Mouse (Mus musculus) forebrain, embryonic 11.5 days (tissue): Measurements from ENCODE around the gene Cdh11. TPM values are rescaled to one million over a fixed set of nuclear protein-coding genes. Genes with fewer than 3 reads are reported as not detected.
A peak's percentile ranks its signal among the peaks of the same experiment; 100 is the strongest.

ENCODE experiments used
- ATAC-seq: fragments of 200-750 bp; cut with Nextera tagmentation; replicated peaks from 2 replicates; pipeline ENCODE4 v1.8.0; 2017; ENCODE audit warnings: moderate TSS enrichment; ENCODE audit not compliant: low FRiP score
- DNase-seq: peaks from one replicate; pipeline ENCODE4 v3.0.0-alpha.2; 2017; ENCODE audit warnings: low spot score
- H3K27ac ChIP-seq: fragments of 300-500 bp; sonication (generic); 2 replicates; pipeline ENCODE4 v1.5.1; 2014; ENCODE audit warnings: low read depth, low read length
- H3K27me3 ChIP-seq: fragments of 300-500 bp; sonication (generic); 2 replicates; pipeline ENCODE4 v1.6.1; 2014; ENCODE audit warnings: mild to moderate bottlenecking, low read length, mixed read lengths; ENCODE audit not compliant: control insufficient read depth, insufficient read depth
- H3K36me3 ChIP-seq: fragments of 300-500 bp; sonication (generic); 2 replicates; pipeline ENCODE4 v1.6.1; 2014; ENCODE audit warnings: mild to moderate bottlenecking, low read length, moderate library complexity, mixed read lengths; ENCODE audit not compliant: control insufficient read depth, insufficient read depth
- H3K4me1 ChIP-seq: fragments of 300-500 bp; sonication (generic); replicated peaks from 2 replicates; pipeline ENCODE4 v1.6.1; 2014; ENCODE audit warnings: low read length, mixed read lengths; ENCODE audit not compliant: control insufficient read depth, insufficient read depth
- H3K4me2 ChIP-seq: fragments of 300-500 bp; sonication (generic); 2 replicates; pipeline ENCODE4 v1.6.1; 2014; ENCODE audit warnings: low read depth, mild to moderate bottlenecking, low read length, moderate library complexity, mixed read lengths; ENCODE audit not compliant: severe bottlenecking
- H3K4me3 ChIP-seq: fragments of 300-500 bp; sonication (generic); 2 replicates; pipeline ENCODE4 v1.5.1; 2014; ENCODE audit warnings: low read depth, low read length
- H3K9ac ChIP-seq: fragments of 300-500 bp; sonication (generic); 2 replicates; pipeline ENCODE4 v1.6.1; 2014; ENCODE audit warnings: low read length
- H3K9me3 ChIP-seq: fragments of 300-500 bp; sonication (generic); 2 replicates; pipeline ENCODE4 v1.6.1; 2016; ENCODE audit warnings: low read length, mixed read lengths; ENCODE audit not compliant: control insufficient read depth
- WGBS: fragments of 180-500 bp; shearing (Covaris S2); extraction: QIAGEN DNeasy Blood & Tissue Kit; methylation state at CpG from one replicate; pipeline ENCODE4 v1.1.7; 2014; 5-methylcytosine and 5-hydroxymethylcytosine counted together
- polyA plus RNA-seq: library from polyadenylated mRNA; unstranded; fragments of >200 nt; fragmentation: Nextera tagmentation; extraction: Ambion mirVana; gene quantifications from 2 replicates; pipeline ENCODE4 v1.2.1, GENCODE M21; 2014

The Cdh11 gene
- polyA plus RNA-seq, 1 experiment from 2014 or later, result 74.5 TPM

DNA sequence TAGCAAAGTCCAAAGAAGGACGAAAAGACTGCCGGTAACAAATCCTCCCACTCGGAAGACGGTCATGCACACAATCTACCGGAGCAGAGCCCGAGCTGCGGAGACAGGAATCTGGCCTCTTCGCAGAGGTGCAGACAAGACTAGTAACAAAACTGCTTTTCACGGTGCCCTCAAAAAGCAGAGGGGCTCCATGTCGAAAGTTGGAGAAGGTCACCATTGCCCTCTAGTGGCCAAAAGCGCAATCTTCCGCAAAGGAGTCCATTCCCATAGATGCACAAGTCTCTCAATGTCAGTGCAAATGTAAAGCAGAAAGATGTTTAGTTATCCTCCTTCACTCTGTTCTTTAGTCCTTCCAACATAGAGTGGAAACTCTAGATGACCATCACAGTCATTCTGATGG lies 4.5 kb downstream of the Cdh11 start:
- Histone ChIP-seq H3K27me3 (no peaks in the 10 kb centered on the region), H3K9me3 (no peaks in the 10 kb centered on the region), H3K4me1 (peaks cover 4% of the 10 kb centered on the region; the same call in 1 of the 2 replicates), H3K9ac (peak overlapping the region; percentile 9; the same call in 1 of the 2 replicates), H3K36me3 (no peaks in the 10 kb centered on the region), H3K27ac (no peak overlapping the region), H3K4me3 (peak overlapping the region; percentile 21), H3K4me2 (peak overlapping the region; percentile 48; the same call in 1 of the 2 replicates)
- DNase-seq (peak; percentile 89), ATAC-seq (peak; percentile 2; the same call in 1 of the 2 replicates)
- WGBS, result under 1% methylated on average over 12 of the region's 12 CpGs

DNA sequence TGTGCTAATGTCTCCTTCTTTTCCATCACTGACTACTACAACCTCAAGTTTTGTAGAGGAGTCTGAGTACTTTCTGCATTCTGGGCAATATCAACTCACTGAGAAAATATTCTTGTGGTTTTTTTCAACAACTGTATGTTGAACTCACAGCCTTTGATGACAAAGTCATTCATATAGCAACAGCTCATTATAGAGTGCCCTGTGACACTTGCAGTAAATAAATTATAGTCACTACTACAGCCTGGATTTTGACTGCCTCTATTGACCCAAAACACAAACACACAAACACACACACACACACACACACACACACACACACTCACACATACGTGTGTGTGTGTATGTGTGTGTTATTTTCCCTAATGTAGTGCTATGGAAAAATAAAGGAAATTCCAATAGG lies 10.8 kb downstream of the Cdh11 start:
- ATAC-seq (no peak), DNase-seq (no peak)
- Histone ChIP-seq H3K27me3 (no peaks in the 10 kb centered on the region), H3K27ac (no peak overlapping the region), H3K9ac (no peak overlapping the region), H3K4me1 (no peaks in the 10 kb centered on the region; the same call in 1 of the 2 replicates), H3K4me3 (no peak overlapping the region), H3K36me3 (no peaks in the 10 kb centered on the region), H3K4me2 (no peak overlapping the region), H3K9me3 (no peaks in the 10 kb centered on the region)
- 92% methylated on average over 1 of the region's 1 CpGs for WGBS

DNA sequence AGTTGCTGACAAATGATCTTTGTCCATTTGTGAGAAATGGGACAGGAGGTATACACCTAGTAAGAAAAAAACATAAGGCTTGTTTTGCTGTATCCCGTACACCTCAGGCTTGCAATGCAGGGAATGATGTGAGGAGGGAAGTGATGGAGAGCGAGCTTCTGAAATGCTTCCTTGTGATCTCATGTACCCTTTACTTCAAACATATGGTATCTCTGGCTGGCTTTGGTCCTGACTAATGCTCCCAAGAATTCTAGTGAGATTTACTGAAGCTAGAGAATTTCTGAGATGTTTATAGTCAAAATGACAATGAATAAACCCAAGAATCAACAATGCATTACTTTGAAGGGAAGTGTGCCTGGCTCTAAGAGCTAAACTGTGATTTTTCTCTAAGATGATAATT lies 14.0 kb downstream of the Cdh11 start:
- no peaks in the 10 kb centered on the region for H3K9me3 ChIP-seq
- WGBS, result 90% methylated on average over 2 of the region's 2 CpGs
- H3K27me3 ChIP-seq, result no peaks in the 10 kb centered on the region
- H3K4me3 ChIP-seq, result no peak overlapping the region
- no peak for DNase-seq
- H3K4me1 ChIP-seq, result 0 out of 2 replicates have a peak, but pooled peaks cover 2% of the 10 kb centered on the region
- no peak overlapping the region for H3K4me2 ChIP-seq
- no peak for ATAC-seq
- no peaks in the 10 kb centered on the region for H3K36me3 ChIP-seq
- no peak overlapping the region for H3K27ac ChIP-seq
- no peak overlapping the region for H3K9ac ChIP-seq

DNA sequence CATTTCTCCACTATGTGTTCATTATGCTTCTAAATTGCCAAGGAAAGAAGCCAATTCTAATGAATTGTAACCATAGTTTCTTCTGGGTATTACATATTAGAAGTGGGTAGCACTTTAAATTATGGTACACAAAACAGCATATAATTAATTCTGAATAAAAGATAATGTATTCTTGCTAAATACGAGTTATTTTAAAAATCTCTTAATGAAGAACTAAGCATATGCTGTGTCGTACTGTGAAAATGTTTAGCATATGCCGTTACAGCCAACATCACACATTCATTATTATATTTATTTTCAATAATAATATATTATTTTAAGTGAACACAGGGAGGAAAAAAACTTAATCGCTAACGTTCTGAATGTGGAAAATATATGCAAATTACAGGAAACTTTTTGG lies 31.6 kb downstream of the Cdh11 start:
- H3K4me1 ChIP-seq, result no peaks in the 10 kb centered on the region
- no peaks in the 10 kb centered on the region for H3K36me3 ChIP-seq
- no peak overlapping the region for H3K4me3 ChIP-seq
- DNase-seq (no peak), ATAC-seq (no peak)
- H3K9ac ChIP-seq, result no peak overlapping the region
- H3K9me3 ChIP-seq, result no peaks in the 10 kb centered on the region
- H3K27ac ChIP-seq, result no peak overlapping the region
- no peak overlapping the region for H3K4me2 ChIP-seq
- 92% methylated on average over 5 of the region's 5 CpGs for WGBS
- no peaks in the 10 kb centered on the region for H3K27me3 ChIP-seq

DNA sequence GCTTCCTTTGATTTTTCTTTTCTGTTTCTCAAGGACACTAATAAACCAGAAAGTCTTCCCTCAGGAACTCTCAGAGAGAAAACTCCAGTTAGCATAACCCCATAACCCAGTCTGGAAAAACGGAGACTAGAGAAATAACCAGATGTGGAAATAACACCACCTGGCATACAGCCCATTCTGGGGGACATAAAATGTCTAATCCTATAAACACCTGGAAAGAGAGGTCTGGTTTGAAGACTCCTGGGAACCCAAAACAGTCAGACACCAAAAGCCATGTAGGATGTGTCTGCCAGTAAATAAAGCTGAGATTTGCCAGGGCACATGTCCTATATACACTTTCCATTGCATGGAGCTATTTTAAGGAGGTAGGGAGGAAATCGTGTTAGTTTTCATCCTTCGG lies 42.5 kb downstream of the Cdh11 start:
- H3K4me3 ChIP-seq, result no peak overlapping the region
- H3K9ac ChIP-seq, result no peak overlapping the region
- no peak for DNase-seq
- H3K4me2 ChIP-seq, result no peak overlapping the region
- H3K27ac ChIP-seq, result no peak overlapping the region
- no peaks in the 10 kb centered on the region for H3K27me3 ChIP-seq
- no peaks in the 10 kb centered on the region for H3K9me3 ChIP-seq
- 85% methylated on average over 3 of the region's 3 CpGs for WGBS
- H3K36me3 ChIP-seq, result no peaks in the 10 kb centered on the region
- no peak for ATAC-seq
- peaks cover 1% of the 10 kb centered on the region; the same call in 1 of the 2 replicates for H3K4me1 ChIP-seq

DNA sequence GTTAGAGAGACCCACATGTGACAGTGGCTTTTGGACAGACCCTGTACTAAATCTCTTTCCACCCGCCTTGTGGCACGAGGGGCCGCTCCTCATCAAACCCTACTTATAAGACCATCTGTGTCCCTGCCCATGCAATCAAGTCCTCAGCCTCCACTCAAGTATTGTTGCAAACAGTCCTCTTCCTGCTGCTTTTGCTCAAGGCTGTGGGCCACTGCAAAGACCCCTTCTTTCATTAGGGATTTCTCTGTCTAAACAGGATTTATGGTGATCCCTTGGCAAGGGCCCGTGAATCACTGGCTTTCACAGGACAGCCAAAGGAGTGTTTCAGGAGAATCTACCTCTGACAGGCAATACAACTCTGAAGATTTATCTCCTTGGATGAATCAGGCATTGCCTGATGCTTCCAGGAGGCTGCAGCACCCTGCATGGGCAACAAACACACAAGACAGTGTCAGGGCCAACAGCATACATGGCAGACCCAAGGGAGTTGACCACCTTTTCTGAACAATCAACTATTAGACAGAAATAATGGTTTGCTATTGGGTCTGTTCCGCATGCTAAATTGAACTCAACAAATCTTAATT lies 43.3 kb downstream of the Cdh11 start:
- Histone ChIP-seq H3K27ac (no peak overlapping the region), H3K9me3 (no peaks in the 10 kb centered on the region), H3K4me2 (no peak overlapping the region), H3K4me3 (no peak overlapping the region), H3K4me1 (peaks cover 1% of the 10 kb centered on the region; the same call in 1 of the 2 replicates), H3K27me3 (no peaks in the 10 kb centered on the region), H3K9ac (no peak overlapping the region), H3K36me3 (no peaks in the 10 kb centered on the region)
- no peak for DNase-seq
- no peak for ATAC-seq
- 90% methylated on average over 5 of the region's 5 CpGs for WGBS

DNA sequence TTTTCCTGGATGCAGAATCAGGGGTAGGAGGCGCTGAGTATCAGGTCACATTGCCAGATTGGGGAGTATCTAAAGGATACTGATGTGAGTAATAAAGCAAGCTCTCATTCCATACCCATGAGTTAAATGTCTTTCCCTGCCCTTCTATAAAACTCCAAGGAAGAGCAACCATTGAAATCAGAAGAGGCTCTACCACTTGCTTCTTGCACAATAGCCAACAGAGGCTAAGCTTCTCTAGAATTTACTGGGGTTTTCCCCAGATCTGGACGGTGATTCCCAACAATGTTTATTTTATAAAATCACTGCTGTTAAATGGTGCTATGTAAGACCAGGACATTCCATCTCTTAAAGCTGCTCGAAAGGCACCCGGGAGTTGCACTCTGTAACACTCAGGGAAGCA lies 44.5 kb downstream of the Cdh11 start:
- Histone ChIP-seq H3K4me2 (no peak overlapping the region), H3K9ac (no peak overlapping the region), H3K4me3 (no peak overlapping the region), H3K36me3 (no peaks in the 10 kb centered on the region), H3K4me1 (peaks cover 1% of the 10 kb centered on the region; the same call in 1 of the 2 replicates), H3K27ac (no peak overlapping the region), H3K9me3 (no peaks in the 10 kb centered on the region), H3K27me3 (no peaks in the 10 kb centered on the region)
- 90% methylated on average over 4 of the region's 4 CpGs for WGBS
- DNase-seq (no peak), ATAC-seq (no peak)

DNA sequence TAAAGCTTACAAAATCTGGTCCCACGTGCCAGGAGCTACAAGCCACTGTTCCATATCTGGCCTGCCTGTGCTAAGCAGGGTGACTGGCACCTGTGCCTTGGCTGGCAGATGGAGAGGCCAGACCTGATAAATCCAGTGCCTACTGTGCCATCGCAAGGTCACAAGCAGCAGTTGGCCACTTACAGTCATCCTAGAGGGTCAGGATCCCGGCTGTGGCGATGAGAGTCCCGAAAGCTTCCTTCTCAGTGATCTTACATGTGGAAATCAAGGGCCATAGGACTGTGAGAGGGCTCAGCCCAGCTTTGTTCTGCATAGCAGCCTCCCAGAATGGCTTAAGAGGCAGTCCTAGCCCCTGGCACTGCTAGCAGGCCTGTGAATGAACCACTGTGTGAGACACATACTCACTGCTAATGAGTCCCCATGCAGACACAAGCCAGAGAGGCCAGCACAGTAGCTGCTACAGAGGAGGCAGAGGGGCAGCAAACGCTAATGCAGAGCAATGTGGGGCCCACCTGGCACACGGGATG lies 46.4 kb downstream of the Cdh11 start:
- no peak overlapping the region for H3K9ac ChIP-seq
- H3K27ac ChIP-seq, result no peak overlapping the region

DNA sequence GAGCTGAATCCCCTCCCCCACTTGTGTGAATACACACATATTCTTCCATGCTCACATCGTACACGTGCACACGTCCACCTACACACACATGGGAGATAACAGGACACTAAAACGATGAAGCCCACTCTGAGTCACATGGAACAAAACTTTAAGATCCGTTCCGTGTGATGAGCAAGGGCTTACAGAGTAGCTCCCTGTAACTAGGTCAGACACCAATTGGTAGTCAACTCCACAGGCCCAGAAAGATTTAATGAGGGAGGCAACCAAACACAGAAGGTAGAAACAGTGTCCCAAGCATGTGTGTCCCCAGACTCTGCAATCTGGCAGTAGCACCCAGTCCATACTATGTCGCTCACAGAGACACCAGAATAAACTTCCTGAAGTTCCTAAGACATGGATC lies 47.0 kb downstream of the Cdh11 start:
- WGBS, result 90% methylated on average over 7 of the region's 7 CpGs
- H3K4me2 ChIP-seq, result no peak overlapping the region
- H3K27me3 ChIP-seq, result no peaks in the 10 kb centered on the region
- peaks cover 1% of the 10 kb centered on the region; the same call in 1 of the 2 replicates for H3K4me1 ChIP-seq
- no peak for ATAC-seq
- no peak overlapping the region for H3K4me3 ChIP-seq
- no peak for DNase-seq
- H3K27ac ChIP-seq, result no peak overlapping the region
- no peaks in the 10 kb centered on the region; the same call in 1 of the 2 replicates for H3K36me3 ChIP-seq
- H3K9ac ChIP-seq, result no peak overlapping the region
- H3K9me3 ChIP-seq, result no peaks in the 10 kb centered on the region

More for the DNA sequence above, 46.4 kb downstream of the Cdh11 start:
- DNase-seq, result peak; percentile 66
- Histone ChIP-seq H3K27me3 (no peaks in the 10 kb centered on the region), H3K36me3 (no peaks in the 10 kb centered on the region; the same call in 1 of the 2 replicates), H3K4me2 (no peak overlapping the region), H3K4me1 (peaks cover 1% of the 10 kb centered on the region; the same call in 1 of the 2 replicates), H3K9me3 (no peaks in the 10 kb centered on the region), H3K4me3 (no peak overlapping the region)
- ATAC-seq, result peak; percentile 87
- 67% methylated on average over 7 of the region's 7 CpGs for WGBS
